Mouse (Mus musculus) brain, embryonic 18.5 days (tissue): ENCODE results near the gene Cactin.

ENCODE experiments used
- DNase-seq: peaks from one replicate; pipeline ENCODE4 v3.0.0-alpha.2; 2012; ENCODE audit warnings: low read depth, low spot score

Gene Cactin

GRCm38 (mm10) chr10:81319330-81319699, 1.6 kb upstream of the Cactin start:
- no peak for DNase-seq

GRCm38 (mm10) chr10:81319741-81320549, 958 bp upstream of the Cactin start:
- no peak for DNase-seq

DNA sequence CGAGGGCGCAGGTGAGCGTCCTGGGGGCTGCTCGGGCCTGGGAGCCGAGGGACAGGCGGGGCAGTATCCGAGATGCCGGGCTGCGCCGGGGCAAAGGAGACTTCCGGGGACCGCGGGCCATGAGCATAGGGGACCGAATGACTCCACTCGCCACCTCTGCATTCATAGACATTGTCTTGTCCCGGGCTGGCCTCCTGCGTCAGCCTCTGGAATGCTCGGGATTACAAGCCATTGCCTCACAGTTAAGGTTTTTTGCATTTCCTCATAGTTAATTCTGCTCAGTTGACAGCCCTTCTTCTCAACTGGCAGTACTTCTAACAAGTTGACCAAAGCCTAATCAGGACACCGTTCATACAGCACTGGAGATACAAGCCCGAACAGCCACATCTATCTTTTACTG, 533 bp downstream of the Cactin start:
- DNase-seq, result no peak

GRCm38 (mm10) chr10:81322444-81322843, 1.5 kb downstream of the Cactin start:
- no peak for DNase-seq

- DNase-seq, result no peak
Observed at GRCm38 (mm10) chr10:81323141-81323775, 2.4 kb downstream of the Cactin start.

- no peak for DNase-seq
Observed at GRCm38 (mm10) chr10:81323791-81324530, 3.1 kb downstream of the Cactin start.

GRCm38 (mm10) chr10:81325176-81325575, 4.3 kb downstream of the Cactin start:
- DNase-seq, result no peak

GRCm38 (mm10) chr10:81325781-81326180, 4.9 kb downstream of the Cactin start:
- no peak for DNase-seq

DNA sequence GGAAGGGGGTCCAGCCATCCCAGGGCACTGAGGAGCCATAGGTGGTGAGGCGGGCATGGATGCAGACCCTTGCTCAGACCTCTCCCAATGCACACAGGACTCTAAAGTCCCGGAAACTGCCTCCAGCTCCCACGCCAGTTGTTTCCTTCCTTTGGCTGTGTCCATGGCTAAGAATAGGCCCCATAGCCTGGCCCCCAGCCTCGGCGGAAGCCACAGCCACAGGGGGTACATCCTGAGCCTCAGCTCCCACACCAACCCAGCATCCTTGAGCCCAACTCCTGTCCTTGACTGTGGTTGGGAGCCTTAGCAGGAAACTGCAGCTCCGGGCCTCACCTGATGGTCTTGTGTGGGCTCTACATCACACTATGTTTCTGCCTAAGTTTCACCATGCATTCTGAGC, 6.0 kb downstream of the Cactin start:
- DNase-seq, result no peak

DNA sequence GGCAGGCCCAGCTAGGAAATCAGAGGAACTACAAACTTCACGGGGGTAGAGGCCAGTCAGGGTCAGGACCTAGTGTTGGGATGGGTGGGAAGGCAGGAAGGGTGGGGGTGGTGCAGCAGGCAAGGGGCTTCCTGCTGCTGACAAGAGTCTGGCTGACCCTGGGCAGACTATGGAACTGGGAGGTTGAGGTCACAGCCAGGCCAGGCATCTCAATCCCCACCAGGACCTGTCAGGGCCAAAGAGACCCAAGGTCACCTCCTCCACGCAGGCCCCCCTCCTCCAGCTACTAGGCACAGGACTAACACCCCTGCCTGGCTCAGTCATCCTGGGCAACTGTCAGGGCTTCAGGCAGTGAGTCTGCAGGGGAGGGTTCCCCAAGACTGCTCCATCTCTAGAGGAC, 7.1 kb downstream of the Cactin start:
- no peak for DNase-seq

DNA sequence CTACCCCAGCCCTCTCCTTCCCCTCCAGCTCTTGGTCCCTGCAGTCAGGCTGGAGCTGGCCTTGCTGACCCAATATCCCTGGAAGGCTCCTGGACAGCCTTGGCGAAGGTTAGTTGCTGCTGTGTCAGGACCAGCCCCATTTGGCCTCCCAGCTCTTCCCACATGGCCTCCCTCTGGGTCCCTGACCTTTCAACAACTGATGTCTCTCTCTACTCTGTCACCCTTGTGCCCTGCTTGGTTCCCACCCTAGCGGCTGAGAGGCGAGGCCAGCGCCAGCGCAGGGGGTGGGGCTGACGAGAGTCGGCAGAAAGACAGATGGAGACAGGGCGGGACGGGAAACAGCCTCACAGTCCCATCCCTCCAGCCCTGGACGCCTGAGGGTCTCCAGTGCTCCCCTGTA, 7.5 kb downstream of the Cactin start, which contains the start of gene Tbxa2r:
TSS of gene Tbxa2r (plus strand) at position 346 of the 400 bp plus-strand sequence.
- DNase-seq, result no peak

DNA sequence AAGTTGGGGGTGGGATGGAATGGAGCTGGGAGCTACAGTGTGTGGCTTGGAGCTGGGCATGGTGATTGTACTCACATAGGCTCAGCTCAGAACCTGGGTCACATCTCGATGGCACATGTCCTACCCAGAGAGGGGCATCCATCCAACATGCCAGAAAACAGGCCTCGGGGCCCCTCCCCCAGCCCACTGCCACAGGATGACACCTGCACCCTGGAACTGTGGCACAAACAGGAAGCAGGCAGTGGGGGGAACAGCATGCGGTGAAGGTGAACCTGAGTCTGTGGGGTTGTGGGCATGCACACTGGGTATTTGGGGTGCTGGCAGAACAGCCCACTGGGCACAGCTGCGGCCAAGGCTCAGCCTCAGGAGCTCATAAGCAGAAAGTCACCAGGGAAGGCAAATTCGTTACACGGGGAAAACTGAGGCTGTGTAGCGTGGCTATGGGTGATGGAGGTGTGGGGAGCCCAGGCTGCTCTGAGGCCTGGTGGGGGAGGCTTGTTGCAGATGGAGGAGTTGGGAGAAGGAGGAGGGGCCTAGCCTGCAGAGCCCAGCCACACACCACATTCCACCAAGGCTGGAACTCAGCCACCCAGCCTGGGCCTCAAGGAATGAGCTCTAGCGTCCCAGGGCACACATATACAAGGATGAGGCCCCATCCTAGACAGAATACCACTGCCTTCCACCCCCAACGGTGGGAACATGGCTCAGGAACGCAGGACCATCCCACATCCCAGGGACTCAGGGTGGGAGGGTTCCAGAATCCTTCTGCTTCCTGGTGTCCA, 8.5 kb downstream of the Cactin start:
- DNase-seq, result no peak

DNA sequence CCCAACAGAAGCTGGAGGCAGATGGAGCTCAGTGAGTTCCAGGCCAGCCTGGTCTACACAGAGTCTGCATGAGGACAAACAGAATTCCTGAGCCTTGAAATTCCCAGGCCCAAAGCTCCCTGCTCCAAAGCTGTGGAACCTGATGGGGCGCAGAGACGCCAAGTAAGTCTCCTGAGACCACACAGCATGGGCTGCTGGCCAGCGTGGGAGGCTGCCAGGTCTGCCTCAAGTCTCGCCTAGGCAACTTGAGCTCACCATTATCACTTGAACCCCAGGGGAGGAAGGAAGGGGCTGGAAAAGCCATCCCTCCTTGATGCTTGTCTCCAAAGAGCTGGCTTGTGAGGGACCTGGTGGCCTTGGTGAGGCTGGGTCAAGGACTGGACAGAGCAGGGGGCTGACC, 9.1 kb downstream of the Cactin start:
- DNase-seq, result no peak

DNA sequence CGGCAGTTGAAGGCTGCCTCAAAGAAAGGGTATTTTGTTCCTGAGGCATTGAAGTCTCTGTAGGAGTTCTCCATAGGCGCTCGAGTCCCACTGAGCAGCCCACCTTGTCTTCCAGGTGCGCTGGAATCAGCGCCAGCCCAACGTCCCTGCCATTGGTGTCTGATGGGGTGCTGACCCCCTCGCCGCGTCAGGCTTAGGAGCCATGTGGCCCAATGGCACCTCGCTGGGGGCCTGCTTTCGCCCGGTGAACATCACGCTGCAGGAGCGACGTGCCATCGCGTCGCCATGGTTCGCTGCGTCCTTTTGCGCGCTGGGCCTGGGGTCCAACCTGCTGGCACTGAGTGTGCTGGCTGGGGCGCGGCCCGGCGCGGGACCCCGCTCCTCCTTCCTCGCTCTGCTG, 11.4 kb downstream of the Cactin start:
- DNase-seq, result no peak

- DNase-seq, result no peak
Observed at GRCm38 (mm10) chr10:81334324-81334723, 13.4 kb downstream of the Cactin start.

DNA sequence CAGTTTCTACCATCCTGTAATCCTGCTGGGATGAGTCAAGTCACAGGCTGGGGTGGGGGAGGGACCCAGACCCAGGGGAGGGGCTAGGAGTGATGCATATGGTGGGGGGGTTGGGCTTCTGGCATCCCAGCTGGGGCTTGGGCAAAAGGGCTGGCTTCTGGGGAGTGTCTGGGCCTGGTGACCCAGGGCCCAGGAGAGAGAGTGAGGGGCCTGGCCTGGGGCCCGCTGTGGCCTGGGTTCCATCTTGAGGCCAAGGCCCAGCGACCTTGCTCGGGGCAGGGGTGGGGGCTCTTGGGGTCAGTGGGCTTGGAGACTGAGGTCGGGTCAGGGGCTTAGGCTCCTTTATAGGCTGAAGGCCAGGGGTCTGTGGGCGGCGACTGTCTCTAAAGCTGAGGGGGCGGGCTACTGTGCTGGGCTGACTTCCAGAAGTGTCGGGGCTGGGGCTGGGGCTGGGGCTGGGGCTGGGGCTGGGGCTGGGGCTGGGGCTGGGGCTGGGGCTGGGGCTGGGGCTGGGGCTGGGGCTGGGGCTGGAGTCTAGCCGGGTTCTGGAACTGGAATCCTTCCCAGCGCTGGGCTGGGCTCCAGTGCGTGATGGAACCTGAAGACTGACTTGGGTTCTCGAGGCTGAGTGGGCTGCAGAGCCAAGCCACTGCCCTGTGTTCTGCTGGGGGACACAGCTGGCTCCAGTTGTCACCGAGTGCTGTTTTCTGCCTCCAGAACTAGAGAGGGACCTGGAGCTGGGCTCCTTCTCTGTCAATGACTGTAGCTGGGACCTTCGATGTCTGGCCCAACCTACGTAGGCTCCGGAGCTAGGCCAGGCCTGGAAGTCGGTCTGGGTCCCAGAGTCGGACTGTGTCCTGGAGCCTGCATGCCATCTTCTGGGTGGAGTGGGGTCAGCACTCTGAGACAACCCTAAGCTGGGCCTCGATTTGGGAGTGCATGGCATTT, 14.8 kb downstream of the Cactin start:
- DNase-seq, result no peak

DNA sequence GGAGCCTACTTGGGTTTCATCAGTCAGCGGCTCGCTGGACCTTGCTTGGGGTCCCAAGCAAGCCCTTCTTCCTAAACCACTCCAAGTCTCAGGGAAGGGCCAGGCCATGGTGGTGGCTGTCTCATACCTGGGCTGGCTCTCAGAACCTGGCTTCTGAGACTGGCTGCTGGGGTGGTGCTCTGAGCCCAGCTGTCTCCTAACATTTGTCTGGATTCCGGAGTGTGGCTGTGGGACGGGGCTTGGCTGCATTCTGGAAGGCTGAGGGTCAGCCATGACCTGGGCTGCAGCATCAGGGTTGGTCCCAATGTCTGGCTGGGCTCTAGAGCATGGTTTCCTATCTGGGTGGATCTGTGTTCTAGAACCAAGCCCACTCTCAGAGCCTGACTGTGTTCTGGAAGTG, 15.7 kb downstream of the Cactin start:
- DNase-seq, result no peak

- DNase-seq, result no peak
Observed at GRCm38 (mm10) chr10:81340551-81341332, 19.8 kb downstream of the Cactin start.

- no peak for DNase-seq
Observed at GRCm38 (mm10) chr10:81341333-81341949, 20.5 kb downstream of the Cactin start.
